Mouse (Mus musculus): ENCODE data around the gene Rnls. TPM values are rescaled to one million over a fixed set of nuclear protein-coding genes. Genes with fewer than 3 reads are reported as not detected.

Gene Rnls
- polyA plus RNA-seq, 1 experiment from 2014 or later = 4.8 TPM

DNA sequence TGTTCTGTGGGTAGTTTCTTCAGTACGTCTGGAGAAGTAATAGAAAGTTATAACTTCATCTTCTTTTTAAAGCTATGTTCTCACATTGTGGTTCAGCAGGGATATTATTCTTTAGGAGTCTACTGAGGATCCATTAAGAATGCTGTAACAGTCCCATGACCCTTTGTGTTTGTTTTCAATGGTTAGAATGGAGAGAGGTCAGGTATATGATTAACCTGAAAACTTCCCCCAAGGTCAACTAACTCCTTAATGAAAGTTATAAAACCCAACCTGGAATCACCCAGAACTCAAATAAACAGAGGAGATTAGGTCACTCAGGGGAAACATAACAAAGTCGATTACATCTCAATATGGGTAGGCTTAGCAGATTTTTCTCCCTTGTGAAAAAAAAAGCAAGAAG lies 120.5 kb downstream of the Rnls start:
- ATAC-seq (ENCODE audit: insufficient number of reproducible peaks, low FRiP score, low TSS enrichment, low read depth) (no peak), DNase-seq (ENCODE audit: low spot score) (no peak)
- H3K27ac ChIP-seq (replicated peaks; ENCODE audit: low read depth, low read length) = no peak overlapping the region
- WGBS = 66% methylated on average over 2 of the region's 2 CpGs
- H3K4me3 ChIP-seq (ENCODE audit: low read depth, low read length) = no peak overlapping the region
- no peak overlapping the region for H3K4me2 ChIP-seq (ENCODE audit: low read depth, severe bottlenecking)
- no peaks in the 10 kb centered on the region for H3K27me3 ChIP-seq (ENCODE audit: control insufficient read depth, insufficient read depth, low read length)
- no peak overlapping the region for H3K9ac ChIP-seq (ENCODE audit: low read length)
- no peaks in the 10 kb centered on the region for H3K36me3 ChIP-seq (ENCODE audit: control insufficient read depth, insufficient read depth, low read length)
- H3K9me3 ChIP-seq (ENCODE audit: control insufficient read depth, low read length) = no peaks in the 10 kb centered on the region
- no peaks in the 10 kb centered on the region for H3K4me1 ChIP-seq (ENCODE audit: control insufficient read depth, insufficient read depth, low read length)

DNA sequence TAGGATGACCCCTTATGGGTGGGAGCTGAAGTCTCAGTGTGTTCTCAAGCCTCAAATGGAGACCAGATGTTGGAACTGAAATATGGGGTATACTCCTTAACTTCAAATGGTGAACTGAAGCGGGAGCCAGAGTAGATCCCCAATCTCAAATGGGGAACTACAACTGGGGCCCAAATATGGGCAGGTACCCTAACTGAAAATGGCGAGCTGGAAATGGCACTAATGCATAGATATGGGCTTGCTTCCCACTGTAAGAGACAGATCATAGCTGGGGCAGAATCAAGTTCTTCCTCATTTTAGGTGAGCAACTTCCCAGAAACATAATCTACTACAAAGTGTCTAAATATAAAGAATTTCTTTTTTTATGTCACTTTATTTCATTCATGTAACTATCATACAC lies 121.9 kb downstream of the Rnls start:
- H3K4me1 ChIP-seq (ENCODE audit: control insufficient read depth, insufficient read depth, low read length) = no peaks in the 10 kb centered on the region
- DNase-seq (ENCODE audit: low spot score) (no peak), ATAC-seq (ENCODE audit: insufficient number of reproducible peaks, low FRiP score, low TSS enrichment, low read depth) (no peak)
- H3K4me2 ChIP-seq (ENCODE audit: low read depth, severe bottlenecking) = no peak overlapping the region
- no peak overlapping the region for H3K9ac ChIP-seq (ENCODE audit: low read length)
- H3K36me3 ChIP-seq (ENCODE audit: control insufficient read depth, insufficient read depth, low read length) = no peaks in the 10 kb centered on the region
- no peak overlapping the region for H3K4me3 ChIP-seq (ENCODE audit: low read depth, low read length)
- WGBS = 73% methylated on average over 2 of the region's 2 CpGs
- no peaks in the 10 kb centered on the region for H3K9me3 ChIP-seq (ENCODE audit: control insufficient read depth, low read length)
- no peak overlapping the region for H3K27ac ChIP-seq (replicated peaks; ENCODE audit: low read depth, low read length)
- no peaks in the 10 kb centered on the region for H3K27me3 ChIP-seq (ENCODE audit: control insufficient read depth, insufficient read depth, low read length)

DNA sequence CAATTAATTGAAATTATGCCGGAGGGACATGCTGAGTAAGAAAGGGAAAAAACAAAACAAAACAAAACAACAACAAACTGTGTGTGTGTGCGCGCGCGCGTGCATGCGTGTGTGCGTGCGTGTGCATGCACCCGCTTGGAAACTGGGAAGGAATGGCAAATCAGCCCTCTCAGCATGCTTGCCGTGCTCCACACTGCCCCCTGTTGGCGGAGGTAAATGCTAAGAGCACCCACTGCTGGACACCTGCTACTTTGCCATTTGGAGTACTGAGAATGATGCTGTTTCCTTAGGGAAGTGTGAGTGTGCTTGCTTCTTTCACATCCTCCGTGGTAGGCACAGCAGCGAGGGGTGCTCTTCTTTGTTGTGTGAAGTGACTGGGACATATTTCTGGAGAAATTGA lies 124.1 kb downstream of the Rnls start:
- H3K27ac ChIP-seq (replicated peaks; ENCODE audit: low read depth, low read length) = no peak overlapping the region
- ATAC-seq (ENCODE audit: insufficient number of reproducible peaks, low FRiP score, low TSS enrichment, low read depth) (no peak), DNase-seq (ENCODE audit: low spot score) (no peak)
- no peak overlapping the region for H3K4me2 ChIP-seq (ENCODE audit: low read depth, severe bottlenecking)
- no peaks in the 10 kb centered on the region for H3K9me3 ChIP-seq (ENCODE audit: control insufficient read depth, low read length)
- H3K4me3 ChIP-seq (ENCODE audit: low read depth, low read length) = no peak overlapping the region
- H3K27me3 ChIP-seq (ENCODE audit: control insufficient read depth, insufficient read depth, low read length) = no peaks in the 10 kb centered on the region
- H3K4me1 ChIP-seq (ENCODE audit: control insufficient read depth, insufficient read depth, low read length) = no peaks in the 10 kb centered on the region
- 82% methylated on average over 14 of the region's 14 CpGs for WGBS
- no peaks in the 10 kb centered on the region for H3K36me3 ChIP-seq (ENCODE audit: control insufficient read depth, insufficient read depth, low read length)
- no peak overlapping the region for H3K9ac ChIP-seq (ENCODE audit: low read length)

DNA sequence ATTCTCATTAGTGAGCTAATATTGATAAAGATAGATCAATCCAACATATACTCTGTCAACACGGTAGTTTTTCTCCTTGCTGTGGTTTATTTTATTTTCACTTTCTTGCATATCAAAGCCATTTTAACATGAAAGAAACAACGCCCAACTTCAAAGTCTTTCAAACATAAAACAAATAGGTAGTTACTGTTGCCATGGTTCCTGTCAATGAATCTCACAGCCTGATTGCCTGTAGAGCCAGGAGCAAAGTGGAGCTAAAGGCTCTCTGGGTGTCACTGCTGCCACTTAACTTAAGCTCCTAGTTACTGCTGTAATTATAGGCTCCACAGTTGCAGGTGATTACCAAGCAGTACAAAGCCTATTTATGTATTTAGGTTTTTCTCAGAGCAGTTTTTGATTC lies 126.8 kb downstream of the Rnls start:
- DNase-seq (ENCODE audit: low spot score) = no peak
- 2% methylated on average over 2 of the region's 2 CpGs for WGBS

DNA sequence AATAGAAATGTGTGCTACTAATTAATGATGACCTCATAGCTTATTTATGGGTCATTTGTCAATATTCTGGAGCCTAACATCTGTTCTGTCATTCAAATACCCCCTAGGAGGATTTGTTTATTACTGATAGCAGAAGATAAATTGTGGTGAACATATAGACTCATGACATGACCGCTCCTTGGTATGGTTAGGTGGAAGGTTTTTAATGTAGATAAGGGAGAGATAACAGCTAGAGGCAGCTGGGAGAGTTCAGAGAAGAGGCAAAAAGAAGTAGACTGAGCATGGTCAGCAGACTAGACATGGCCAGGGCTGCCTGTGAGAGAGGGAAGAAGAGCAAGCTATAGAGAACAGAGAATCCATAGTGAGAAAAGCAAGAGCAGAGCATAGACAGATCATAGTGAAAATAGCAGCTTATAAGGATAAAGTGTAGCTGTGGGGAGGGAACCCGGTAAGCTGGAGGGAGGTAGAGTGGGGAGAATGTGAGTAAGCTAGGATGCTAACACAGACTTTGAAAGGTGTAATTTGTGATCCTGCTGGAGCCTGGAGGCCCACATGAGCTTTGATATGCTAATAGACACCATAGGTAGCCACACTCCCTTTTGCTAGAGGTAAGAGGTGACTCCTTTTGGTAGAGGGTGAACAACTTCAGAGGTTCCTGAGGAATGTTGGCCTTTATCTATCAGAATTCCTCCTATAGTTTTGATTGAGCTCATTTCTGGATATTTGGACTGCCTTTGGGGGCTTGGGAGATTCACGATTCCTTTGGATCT lies 127.7 kb downstream of the Rnls start:
- no peak overlapping the region for H3K4me3 ChIP-seq (ENCODE audit: low read depth, low read length)
- H3K27me3 ChIP-seq (ENCODE audit: control insufficient read depth, insufficient read depth, low read length) = no peaks in the 10 kb centered on the region
- no peak overlapping the region for H3K9ac ChIP-seq (ENCODE audit: low read length)
- no peak overlapping the region for H3K4me2 ChIP-seq (ENCODE audit: low read depth, severe bottlenecking)
- H3K36me3 ChIP-seq (ENCODE audit: control insufficient read depth, insufficient read depth, low read length) = no peaks in the 10 kb centered on the region
- H3K9me3 ChIP-seq (ENCODE audit: control insufficient read depth, low read length) = no peaks in the 10 kb centered on the region
- ATAC-seq (ENCODE audit: insufficient number of reproducible peaks, low FRiP score, low TSS enrichment, low read depth) = no peak
- H3K27ac ChIP-seq (replicated peaks; ENCODE audit: low read depth, low read length) = no peak overlapping the region
- WGBS = 37% methylated on average over 3 of the region's 3 CpGs
- no peaks in the 10 kb centered on the region for H3K4me1 ChIP-seq (ENCODE audit: control insufficient read depth, insufficient read depth, low read length)
- DNase-seq (ENCODE audit: low spot score) = no peak

More for the DNA sequence above, 126.8 kb downstream of the Rnls start:
- H3K4me2 ChIP-seq (ENCODE audit: low read depth, severe bottlenecking) = no peak overlapping the region
- no peak overlapping the region for H3K27ac ChIP-seq (replicated peaks; ENCODE audit: low read depth, low read length)
- ATAC-seq (ENCODE audit: insufficient number of reproducible peaks, low FRiP score, low TSS enrichment, low read depth) = no peak
- H3K4me1 ChIP-seq (ENCODE audit: control insufficient read depth, insufficient read depth, low read length) = no peaks in the 10 kb centered on the region
- no peaks in the 10 kb centered on the region for H3K36me3 ChIP-seq (ENCODE audit: control insufficient read depth, insufficient read depth, low read length)
- no peak overlapping the region for H3K9ac ChIP-seq (ENCODE audit: low read length)
- H3K4me3 ChIP-seq (ENCODE audit: low read depth, low read length) = no peak overlapping the region
- H3K27me3 ChIP-seq (ENCODE audit: control insufficient read depth, insufficient read depth, low read length) = no peaks in the 10 kb centered on the region
- no peaks in the 10 kb centered on the region for H3K9me3 ChIP-seq (ENCODE audit: control insufficient read depth, low read length)

DNA sequence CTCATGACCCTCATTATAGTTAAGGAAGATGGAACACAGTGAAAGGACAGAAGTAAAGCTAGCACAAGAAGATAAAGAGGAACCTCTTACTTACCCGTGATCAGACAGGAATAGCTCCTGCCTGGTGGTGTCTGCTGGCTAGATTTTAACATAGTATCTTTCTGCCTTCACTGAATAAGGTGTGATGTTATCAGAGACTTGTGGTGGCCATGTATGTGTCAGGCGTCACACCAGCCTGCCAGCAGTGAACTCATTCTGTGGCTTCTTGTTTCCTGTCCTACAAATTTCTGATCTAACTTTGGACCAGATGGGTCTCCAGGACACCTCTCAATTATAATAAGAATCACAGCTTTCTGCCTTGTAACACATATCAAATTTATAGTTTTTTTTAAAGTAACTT lies 129.7 kb downstream of the Rnls start:
- ATAC-seq (ENCODE audit: insufficient number of reproducible peaks, low FRiP score, low TSS enrichment, low read depth) = no peak
- H3K36me3 ChIP-seq (ENCODE audit: control insufficient read depth, insufficient read depth, low read length) = no peaks in the 10 kb centered on the region
- H3K27ac ChIP-seq (replicated peaks; ENCODE audit: low read depth, low read length) = no peak overlapping the region
- H3K4me1 ChIP-seq (ENCODE audit: control insufficient read depth, insufficient read depth, low read length) = no peaks in the 10 kb centered on the region
- H3K9me3 ChIP-seq (ENCODE audit: control insufficient read depth, low read length) = no peaks in the 10 kb centered on the region
- H3K9ac ChIP-seq (ENCODE audit: low read length) = no peak overlapping the region
- 55% methylated on average over 2 of the region's 2 CpGs for WGBS
- H3K4me2 ChIP-seq (ENCODE audit: low read depth, severe bottlenecking) = no peak overlapping the region
- no peaks in the 10 kb centered on the region for H3K27me3 ChIP-seq (ENCODE audit: control insufficient read depth, insufficient read depth, low read length)
- DNase-seq (ENCODE audit: low spot score) = no peak
- no peak overlapping the region for H3K4me3 ChIP-seq (ENCODE audit: low read depth, low read length)

DNA sequence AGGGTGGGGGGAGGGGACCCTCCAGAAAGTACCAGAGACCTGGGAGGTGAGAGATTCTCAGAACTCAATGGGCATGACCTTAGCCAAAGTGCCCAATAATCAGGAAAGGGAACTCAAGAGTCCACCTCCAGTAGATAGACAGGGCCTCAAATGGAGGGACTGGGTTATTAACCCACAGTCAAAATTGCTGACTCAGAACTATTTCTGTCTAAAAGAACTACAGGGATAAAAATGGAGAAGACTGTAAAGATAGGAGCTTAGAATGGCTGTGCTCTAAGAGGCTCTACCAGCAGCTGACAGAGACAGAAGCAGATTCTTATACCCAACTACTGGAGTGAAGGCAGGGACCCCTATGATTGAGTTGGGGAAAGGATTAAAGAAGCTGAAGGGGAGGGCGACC lies 132.9 kb downstream of the Rnls start:
- DNase-seq (ENCODE audit: low spot score) (no peak), ATAC-seq (ENCODE audit: insufficient number of reproducible peaks, low FRiP score, low TSS enrichment, low read depth) (no peak)
- H3K4me2 ChIP-seq (ENCODE audit: low read depth, severe bottlenecking) = no peak overlapping the region
- no peak overlapping the region for H3K4me3 ChIP-seq (ENCODE audit: low read depth, low read length)
- H3K27me3 ChIP-seq (ENCODE audit: control insufficient read depth, insufficient read depth, low read length) = no peaks in the 10 kb centered on the region
- H3K36me3 ChIP-seq (ENCODE audit: control insufficient read depth, insufficient read depth, low read length) = no peaks in the 10 kb centered on the region
- H3K27ac ChIP-seq (replicated peaks; ENCODE audit: low read depth, low read length) = no peak overlapping the region
- WGBS = 76% methylated on average over 1 of the region's 1 CpGs
- no peaks in the 10 kb centered on the region for H3K4me1 ChIP-seq (ENCODE audit: control insufficient read depth, insufficient read depth, low read length)
- H3K9ac ChIP-seq (ENCODE audit: low read length) = no peak overlapping the region
- H3K9me3 ChIP-seq (ENCODE audit: control insufficient read depth, low read length) = no peaks in the 10 kb centered on the region

DNA sequence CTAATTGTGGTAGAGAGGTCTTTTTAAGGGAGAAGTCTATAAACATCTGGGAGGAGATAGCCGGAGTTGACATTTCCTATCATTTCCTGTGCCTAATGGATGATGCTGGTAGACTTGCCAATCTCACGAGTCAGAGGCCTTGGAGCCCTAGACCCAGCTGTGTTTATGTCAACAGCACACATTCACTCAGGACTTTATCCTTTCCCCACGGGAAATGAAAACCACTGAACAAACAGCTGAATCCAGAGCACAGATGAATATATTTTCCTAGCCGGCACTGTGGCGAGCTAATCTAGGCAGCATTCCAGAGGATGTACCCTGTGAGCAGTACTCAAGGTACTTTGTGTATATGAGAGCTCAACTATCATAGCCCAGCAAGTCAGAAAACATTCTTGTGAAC lies 138.2 kb downstream of the Rnls start:
- no peak for DNase-seq (ENCODE audit: low spot score)
- no peaks in the 10 kb centered on the region for H3K4me1 ChIP-seq (ENCODE audit: control insufficient read depth, insufficient read depth, low read length)

DNA sequence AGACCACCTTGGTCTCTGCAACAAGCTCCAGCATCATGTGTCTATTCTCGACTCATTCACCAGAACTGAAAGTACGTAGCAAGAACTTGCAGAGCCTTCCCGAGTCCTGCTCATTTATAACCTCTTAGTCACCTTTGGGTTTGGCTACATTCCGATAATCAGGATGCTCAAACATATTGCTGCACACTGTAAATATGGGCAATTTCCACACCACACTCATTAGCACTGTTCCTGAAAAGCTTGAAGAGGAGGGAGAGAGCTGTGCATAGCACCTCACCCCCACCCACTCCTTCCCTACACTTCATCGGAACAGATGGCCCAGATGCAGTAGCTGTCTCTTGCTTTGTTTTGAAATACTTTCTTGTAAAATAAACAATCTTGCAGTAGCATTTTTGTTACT lies 139.9 kb downstream of the Rnls start:
- Histone ChIP-seq H3K4me2 (ENCODE audit: low read depth, severe bottlenecking) (no peak overlapping the region), H3K27ac (replicated peaks; ENCODE audit: low read depth, low read length) (no peak overlapping the region), H3K4me1 (ENCODE audit: control insufficient read depth, insufficient read depth, low read length) (no peaks in the 10 kb centered on the region), H3K27me3 (ENCODE audit: control insufficient read depth, insufficient read depth, low read length) (no peaks in the 10 kb centered on the region), H3K36me3 (ENCODE audit: control insufficient read depth, insufficient read depth, low read length) (no peaks in the 10 kb centered on the region), H3K9ac (ENCODE audit: low read length) (no peak overlapping the region), H3K9me3 (ENCODE audit: control insufficient read depth, low read length) (no peaks in the 10 kb centered on the region), H3K4me3 (ENCODE audit: low read depth, low read length) (no peak overlapping the region)
- DNase-seq (ENCODE audit: low spot score) = no peak
- ATAC-seq (ENCODE audit: insufficient number of reproducible peaks, low FRiP score, low TSS enrichment, low read depth) = no peak
- 82% methylated on average over 5 of the region's 5 CpGs for WGBS

More for the DNA sequence above, 138.2 kb downstream of the Rnls start:
- Histone ChIP-seq H3K27ac (replicated peaks; ENCODE audit: low read depth, low read length) (no peak overlapping the region), H3K36me3 (ENCODE audit: control insufficient read depth, insufficient read depth, low read length) (no peaks in the 10 kb centered on the region), H3K9me3 (ENCODE audit: control insufficient read depth, low read length) (no peaks in the 10 kb centered on the region), H3K9ac (ENCODE audit: low read length) (no peak overlapping the region), H3K4me2 (ENCODE audit: low read depth, severe bottlenecking) (no peak overlapping the region), H3K4me3 (ENCODE audit: low read depth, low read length) (no peak overlapping the region), H3K27me3 (ENCODE audit: control insufficient read depth, insufficient read depth, low read length) (no peaks in the 10 kb centered on the region)
- ATAC-seq (ENCODE audit: insufficient number of reproducible peaks, low FRiP score, low TSS enrichment, low read depth) = no peak
- 83% methylated on average over 5 of the region's 5 CpGs for WGBS
